Mouse (Mus musculus) granulocyte monocyte progenitor cell, adult 5-6 weeks (primary cell): ENCODE results near the gene Eef1e1. TPM values are rescaled to one million over a fixed set of nuclear protein-coding genes. Genes with fewer than 3 reads are reported as not detected.

ENCODE experiments used
- total RNA-seq, 2 experiments: library from RNA; stranded (forward) in 1 of 2; stranded (reverse) in 1 of 2; fragments of 200-712, 200-1000 nt in 1 of 2; fragments of >200 nt in 1 of 2; fragmentation: Nextera tagmentation in 1 of 2; gene quantifications; 2 replicates each; pipeline ENCODE4 v1.2.3; 2014 to 2017

The Eef1e1 gene
- total RNA-seq, 2 experiments from 2014 or later = 50.7 to 57.7 TPM

Other genes with a start within 250 kb of the Eef1e1 start
- gene Txndc5, start 130.2 kb downstream of the Eef1e1 start, total RNA-seq (2014; fragmentation: Nextera tagmentation) = 98.6 and 101 TPM in 2 replicates
- 71.0 and 81.4 TPM in 2 replicates for gene Txndc5, start 130.2 kb downstream of the Eef1e1 start, total RNA-seq (2017)
- gene Bloc1s5, start 23.9 kb downstream of the Eef1e1 start, total RNA-seq (2014; fragmentation: Nextera tagmentation) = 6.1 and 11.6 TPM in 2 replicates
- 5.9 and 7.9 TPM in 2 replicates for gene Bloc1s5, start 23.9 kb downstream of the Eef1e1 start, total RNA-seq (2017)